Mouse (Mus musculus) lung, adult 2 months (tissue): Measurements from ENCODE around the gene Prpf3.

Experiments used
- CTCF ChIP-seq: fragments of 200-500 bp; IDR thresholded peaks from 2 replicates; pipeline ENCODE4 v1.5.1; 2011; ENCODE audit warnings: mild to moderate bottlenecking, low read length, control low read depth; ENCODE audit not compliant: insufficient read depth
- POLR2A ChIP-seq: fragments of 200-500 bp; IDR thresholded peaks from 2 replicates; pipeline ENCODE4 v1.6.1; 2011; ENCODE audit warnings: low read depth, mild to moderate bottlenecking, control low read depth, low read length, borderline replicate concordance; ENCODE audit errors: extremely low read depth

DNA sequence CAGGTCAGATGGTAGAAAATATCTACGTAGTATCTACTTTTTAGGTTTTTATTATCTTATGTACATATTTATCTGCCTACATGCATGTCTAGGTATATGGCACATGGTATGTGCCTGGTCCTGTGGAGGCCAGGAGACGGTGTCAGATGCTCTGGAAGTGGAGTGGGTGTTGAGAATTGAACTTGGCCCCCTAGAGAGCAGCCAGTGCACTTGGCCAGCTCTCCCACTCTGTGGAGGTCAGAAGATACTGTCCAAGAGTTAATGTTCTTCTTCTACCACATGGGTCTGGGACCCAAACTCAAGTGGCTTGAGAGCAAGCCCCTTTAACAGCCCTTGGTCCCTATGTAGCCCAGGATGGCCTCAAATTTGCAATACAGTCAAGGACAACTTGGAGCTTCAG lies 11.7 kb upstream of the Prpf3 start:
- TF ChIP-seq CTCF (no peak), POLR2A (no peak)
